Mouse (Mus musculus) midbrain, postnatal 0 days (tissue): ENCODE data around the gene Slc5a3. TPM values are rescaled to one million over a fixed set of nuclear protein-coding genes. Genes with fewer than 3 reads are reported as not detected.
A peak's percentile ranks its signal among the peaks of the same experiment; 100 is the strongest.

Source experiments
- ATAC-seq: fragments of 200-750 bp; cut with Nextera tagmentation; 2 replicates; pipeline ENCODE4 v1.8.0; 2017; ENCODE audit warnings: moderate number of reproducible peaks, mild to moderate bottlenecking, moderate TSS enrichment, moderate library complexity; ENCODE audit not compliant: low FRiP score
- DNase-seq: peaks from one replicate; pipeline ENCODE4 v3.0.0-alpha.2; 2015; ENCODE audit warnings: low spot score
- H3K27ac ChIP-seq: fragments of 300-500 bp; sonication (generic); 2 replicates; pipeline ENCODE4 v1.5.1; 2014; ENCODE audit warnings: low read depth, mild to moderate bottlenecking, low read length, mixed read lengths
- H3K27me3 ChIP-seq: fragments of 300-500 bp; sonication (generic); 2 replicates; pipeline ENCODE4 v1.6.1; 2014; ENCODE audit warnings: low read length, control low read depth, mixed read lengths; ENCODE audit not compliant: insufficient read depth
- H3K36me3 ChIP-seq: fragments of 300-500 bp; sonication (generic); 2 replicates; pipeline ENCODE4 v1.6.1; 2014; ENCODE audit warnings: low read length, control low read depth, mixed read lengths; ENCODE audit not compliant: insufficient read depth
- H3K4me1 ChIP-seq: fragments of 300-500 bp; sonication (generic); 2 replicates; pipeline ENCODE4 v1.6.1; 2014; ENCODE audit warnings: mild to moderate bottlenecking, control low read depth, antibody characterized with exemption, low read length, mixed read lengths; ENCODE audit not compliant: insufficient read depth
- H3K4me2 ChIP-seq: fragments of 300-500 bp; sonication (generic); 2 replicates; pipeline ENCODE4 v1.6.1; 2014; ENCODE audit warnings: low read depth, mild to moderate bottlenecking, low read length, mixed read lengths; ENCODE audit not compliant: poor library complexity, severe bottlenecking
- H3K4me3 ChIP-seq: fragments of 300-500 bp; sonication (generic); 2 replicates; pipeline ENCODE4 v1.5.1; 2014; ENCODE audit warnings: low read depth, mild to moderate bottlenecking, low read length, moderate library complexity
- H3K9ac ChIP-seq: fragments of 300-500 bp; sonication (generic); replicated peaks from 2 replicates; pipeline ENCODE4 v1.6.1; 2014; ENCODE audit warnings: mild to moderate bottlenecking, low read length, moderate library complexity, mixed read lengths; ENCODE audit not compliant: poor library complexity, severe bottlenecking
- H3K9me3 ChIP-seq: fragments of 300-500 bp; sonication (generic); 2 replicates; pipeline ENCODE4 v1.6.1; 2016; ENCODE audit warnings: low read length, control low read depth
- CTCF ChIP-seq: IDR thresholded peaks from 2 replicates; pipeline ENCODE4 v1.5.1; 2016; ENCODE audit warnings: antibody characterized with exemption, mild to moderate bottlenecking
- WGBS: fragments of 180-500 bp; shearing (Covaris S2); extraction: QIAGEN DNeasy Blood & Tissue Kit; methylation state at CpG from one replicate; pipeline ENCODE4 v1.1.7; 2014; 5-methylcytosine and 5-hydroxymethylcytosine counted together
- polyA plus RNA-seq: library from polyadenylated mRNA; unstranded; fragments of >200 nt; fragmentation: Nextera tagmentation; extraction: Ambion mirVana; gene quantifications from 2 replicates; pipeline ENCODE4 v1.2.1, GENCODE M21; 2015
- total RNA-seq: library from RNA; depleted of rRNA; stranded (reverse); fragments of >200 nt; gene quantifications from 2 replicates; pipeline ENCODE4 v1.2.3, GENCODE M21; 2014; rRNA removed

Gene Slc5a3
- total and polyA plus RNA-seq, 2 experiments from 2014 or later = 12.0 to 40.0 TPM

DNA sequence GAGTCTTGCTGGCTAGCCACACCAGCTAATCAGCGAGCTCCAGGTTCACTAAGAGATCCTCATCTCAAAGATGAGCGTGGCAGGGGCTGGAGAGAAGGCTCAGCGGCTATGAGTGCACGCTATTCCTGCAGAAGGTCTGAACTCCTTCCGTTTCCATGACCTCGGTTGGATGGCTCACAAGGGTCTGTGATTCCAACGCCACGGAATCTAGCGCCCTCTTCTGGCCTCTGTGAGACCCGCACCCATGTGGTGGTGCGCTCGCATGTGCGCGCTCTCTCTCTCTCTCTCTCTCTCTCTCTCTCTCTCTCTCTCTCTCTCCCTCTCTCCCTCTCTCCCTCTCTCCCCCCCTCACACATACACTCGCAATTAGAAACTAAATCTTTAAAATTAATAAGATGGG, 78.2 kb downstream of the Slc5a3 start:
- ATAC-seq = no peak
- H3K27me3 ChIP-seq = no peaks in the 10 kb centered on the region
- H3K36me3 ChIP-seq = no peaks in the 10 kb centered on the region
- peak; percentile 25; the same call in 1 of the 2 replicates for TF ChIP-seq CTCF
- 89% methylated on average over 15 of the region's 15 CpGs for WGBS
- H3K4me1 ChIP-seq = peaks cover 6% of the 10 kb centered on the region; the same call in 1 of the 2 replicates
- no peak for DNase-seq
- no peak overlapping the region for H3K4me3 ChIP-seq
- H3K9ac ChIP-seq = no peak overlapping the region
- no peaks in the 10 kb centered on the region for H3K9me3 ChIP-seq
- no peak overlapping the region for H3K27ac ChIP-seq
- no peak overlapping the region for H3K4me2 ChIP-seq

Other genes starting within 250 kb of the Slc5a3 start
- gene Mrps6, start 52 bp upstream of the Slc5a3 start, total RNA-seq = 28.2 and 38.7 TPM in 2 replicates
- gene Mrps6, start 52 bp upstream of the Slc5a3 start, polyA plus RNA-seq = 148 and 152 TPM in 2 replicates
- gene Gm49711, start within 50 bp of the Slc5a3 start, total RNA-seq = not detected in 2 replicates
- 0.82 and 0.99 TPM in 2 replicates for gene Gm49711, start within 50 bp of the Slc5a3 start, polyA plus RNA-seq
- gene Kcne2, start 234.1 kb downstream of the Slc5a3 start, total RNA-seq = 1.2 and 2.0 TPM in 2 replicates
- 0.58 and 0.90 TPM in 2 replicates for gene Kcne2, start 234.1 kb downstream of the Slc5a3 start, polyA plus RNA-seq
- 6.8 and 30.2 TPM in 2 replicates for gene Smim11, start 243.0 kb downstream of the Slc5a3 start, total RNA-seq
- 41.6 and 44.9 TPM in 2 replicates for gene Smim11, start 243.0 kb downstream of the Slc5a3 start, polyA plus RNA-seq